Mouse (Mus musculus) forebrain, embryonic 16.5 days (tissue): ENCODE measurements around the gene Pygo1. TPM values are rescaled to one million over a fixed set of nuclear protein-coding genes. Genes with fewer than 3 reads are reported as not detected.
A peak's percentile ranks its signal among the peaks of the same experiment; 100 is the strongest.

Experiments
- ATAC-seq: fragments of 200-750 bp; cut with Nextera tagmentation; 2 replicates; pipeline ENCODE4 v1.8.0; 2017; ENCODE audit warnings: mild to moderate bottlenecking, moderate library complexity
- H3K27ac ChIP-seq: fragments of 300-500 bp; sonication (generic); 2 replicates; pipeline ENCODE4 v1.5.1; 2014; ENCODE audit warnings: low read length, control low read depth
- H3K27me3 ChIP-seq: fragments of 300-500 bp; sonication (generic); replicated peaks from 2 replicates; pipeline ENCODE4 v1.6.1; 2014; ENCODE audit warnings: low read length; ENCODE audit not compliant: control insufficient read depth, insufficient read depth
- H3K36me3 ChIP-seq: fragments of 300-500 bp; sonication (generic); 2 replicates; pipeline ENCODE4 v1.6.1; 2014; ENCODE audit not compliant: control insufficient read depth, insufficient read depth
- H3K4me1 ChIP-seq: fragments of 300-500 bp; sonication (generic); replicated peaks from 2 replicates; pipeline ENCODE4 v1.6.1; 2014; ENCODE audit warnings: low read length; ENCODE audit not compliant: control insufficient read depth, insufficient read depth
- H3K4me2 ChIP-seq: fragments of 300-500 bp; sonication (generic); 2 replicates; pipeline ENCODE4 v1.6.1; 2014; ENCODE audit warnings: mild to moderate bottlenecking, low read length, control low read depth
- H3K4me3 ChIP-seq: fragments of 300-500 bp; sonication (generic); replicated peaks from 2 replicates; pipeline ENCODE4 v1.5.1; 2014; ENCODE audit warnings: mild to moderate bottlenecking, low read length, control low read depth
- H3K9ac ChIP-seq: fragments of 300-500 bp; sonication (generic); replicated peaks from 2 replicates; pipeline ENCODE4 v1.6.1; 2014; ENCODE audit warnings: low read depth, low read length, control low read depth
- H3K9me3 ChIP-seq: fragments of 300-500 bp; sonication (generic); 2 replicates; pipeline ENCODE4 v1.6.1; 2016; ENCODE audit warnings: low read length; ENCODE audit not compliant: control insufficient read depth
- WGBS: fragments of 180-500 bp; shearing (Covaris S2); extraction: QIAGEN DNeasy Blood & Tissue Kit; methylation state at CpG from one replicate; pipeline ENCODE4 v1.1.7; 2014; 5-methylcytosine and 5-hydroxymethylcytosine counted together
- polyA plus RNA-seq: library from polyadenylated mRNA; unstranded; fragments of >200 nt; fragmentation: Nextera tagmentation; extraction: Ambion mirVana; gene quantifications from 2 replicates; pipeline ENCODE4 v1.2.1, GENCODE M21; 2015

Pygo1 gene
- polyA plus RNA-seq, 1 experiment from 2014 or later: 15.1 TPM

DNA sequence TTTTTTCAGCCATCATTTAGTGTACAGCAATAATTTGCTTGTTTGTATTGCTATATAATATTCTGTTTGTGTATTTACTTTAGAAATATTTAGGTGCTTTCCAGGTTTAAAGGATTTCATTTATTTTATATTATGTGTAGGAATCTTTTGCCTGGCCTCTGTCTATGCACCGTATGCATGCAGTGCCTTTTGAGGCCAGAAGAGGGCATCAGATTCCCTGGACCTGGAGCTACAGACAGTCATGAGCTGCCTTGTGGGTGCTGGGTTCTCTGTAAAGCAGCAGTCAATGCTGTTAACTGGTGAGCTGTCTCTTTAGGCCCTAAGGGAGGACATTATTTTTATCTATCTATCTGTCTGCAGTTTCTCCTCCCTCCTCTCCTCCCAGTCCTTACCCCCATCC lies 30.1 kb downstream of the Pygo1 start:
- Histone ChIP-seq H3K4me3 (no peak overlapping the region), H3K27ac (no peak overlapping the region), H3K9ac (no peak overlapping the region), H3K36me3 (no peaks in the 10 kb centered on the region), H3K9me3 (no peaks in the 10 kb centered on the region), H3K27me3 (no peaks in the 10 kb centered on the region), H3K4me1 (peaks cover 8% of the 10 kb centered on the region), H3K4me2 (no peak overlapping the region)
- no peak for ATAC-seq
- 24% methylated on average over 1 of the region's 1 CpGs for WGBS

DNA sequence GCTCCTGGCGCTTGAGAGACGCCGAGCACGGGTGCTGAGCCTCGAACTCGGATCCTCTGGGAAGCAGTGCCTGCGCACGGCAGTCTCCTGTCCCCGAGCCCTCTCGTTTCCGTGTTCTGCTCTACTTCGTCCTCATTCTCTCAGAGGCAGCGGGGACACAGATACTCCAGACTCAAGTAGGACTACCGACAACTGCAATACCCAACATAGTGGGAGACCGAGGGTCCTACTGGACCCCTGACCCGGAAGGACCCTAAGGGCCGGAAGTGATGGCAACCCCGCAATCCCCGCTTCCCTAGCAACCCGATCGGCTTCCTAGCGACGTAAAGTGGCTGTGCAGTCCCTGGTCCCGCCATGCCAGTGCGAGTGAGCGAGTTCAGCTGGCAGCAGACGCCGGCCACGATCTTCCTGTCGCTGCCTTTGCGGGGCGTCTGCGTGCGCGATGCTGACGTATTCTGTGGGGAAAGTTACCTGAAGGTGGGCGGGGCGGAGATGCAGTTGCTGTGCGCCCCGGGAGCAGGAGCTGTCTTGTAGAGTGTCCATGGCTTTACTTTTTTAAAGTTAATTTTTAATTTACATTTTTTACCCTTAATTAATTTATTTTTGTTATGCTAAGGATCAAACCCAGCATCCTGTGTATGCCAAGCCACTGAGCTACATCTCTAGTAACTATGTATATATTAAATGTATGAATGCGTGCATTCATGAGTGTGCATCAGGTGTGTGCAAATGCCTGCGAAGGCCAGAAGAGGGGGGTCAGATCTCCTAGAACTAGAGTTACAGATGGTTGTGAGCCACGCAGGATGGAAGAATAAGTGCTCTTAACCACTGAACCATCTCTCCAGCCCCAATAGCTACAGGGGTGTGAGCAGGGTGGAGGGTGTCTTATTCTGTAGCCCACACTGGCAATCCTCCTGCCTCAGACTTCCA lies 33.3 kb downstream of the Pygo1 start, which contains the start of the genes Dyx1c1 and Gm44503:
Dyx1c1 (plus strand) TSS at position 265 of the 930 bp plus-strand sequence.
Gm44503 (plus strand) TSS at position 332 of the 930 bp plus-strand sequence.
- peak; percentile 96 for ATAC-seq
- H3K27ac ChIP-seq: peak within 1 kb of the TSS; percentile 50
- H3K4me2 ChIP-seq: peak within 1 kb of the TSS; percentile 80
- peaks cover 8% of the 10 kb centered on the region for H3K4me1 ChIP-seq
- no peaks in the 10 kb centered on the region for H3K27me3 ChIP-seq
- H3K9me3 ChIP-seq: no peaks in the 10 kb centered on the region
- peak within 1 kb of the TSS; percentile 67 for H3K9ac ChIP-seq
- 2% methylated on average over 43 of the region's 43 CpGs for WGBS
- peak within 1 kb of the TSS; percentile 82 for H3K4me3 ChIP-seq
- H3K36me3 ChIP-seq: no peaks in the 10 kb centered on the region

DNA sequence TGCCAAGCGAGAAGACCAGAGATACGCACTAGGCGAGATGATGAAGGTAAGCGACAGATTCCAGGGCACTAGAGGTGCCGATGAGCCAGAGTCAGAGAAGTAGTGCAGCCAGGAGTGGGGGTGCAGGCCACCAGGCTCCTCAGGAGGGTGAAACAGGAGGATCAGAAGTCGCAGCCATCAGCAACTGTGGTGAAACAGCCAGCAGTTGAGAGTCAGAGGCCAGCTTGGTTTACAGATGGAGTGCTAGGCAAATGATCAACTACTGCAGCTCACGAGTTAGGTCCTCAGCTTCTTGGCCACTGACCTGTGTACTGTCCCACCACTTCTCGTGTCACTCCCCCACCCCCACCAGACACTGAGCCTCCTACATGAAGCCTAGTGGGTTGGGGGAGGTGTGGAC lies 35.9 kb downstream of the Pygo1 start:
- Histone ChIP-seq H3K4me2 (no peak overlapping the region), H3K9me3 (no peaks in the 10 kb centered on the region), H3K4me3 (no peak overlapping the region), H3K9ac (no peak overlapping the region), H3K4me1 (peaks cover 8% of the 10 kb centered on the region), H3K27ac (no peak overlapping the region), H3K27me3 (no peaks in the 10 kb centered on the region), H3K36me3 (no peaks in the 10 kb centered on the region)
- ATAC-seq: no peak
- WGBS: 76% methylated on average over 8 of the region's 8 CpGs

DNA sequence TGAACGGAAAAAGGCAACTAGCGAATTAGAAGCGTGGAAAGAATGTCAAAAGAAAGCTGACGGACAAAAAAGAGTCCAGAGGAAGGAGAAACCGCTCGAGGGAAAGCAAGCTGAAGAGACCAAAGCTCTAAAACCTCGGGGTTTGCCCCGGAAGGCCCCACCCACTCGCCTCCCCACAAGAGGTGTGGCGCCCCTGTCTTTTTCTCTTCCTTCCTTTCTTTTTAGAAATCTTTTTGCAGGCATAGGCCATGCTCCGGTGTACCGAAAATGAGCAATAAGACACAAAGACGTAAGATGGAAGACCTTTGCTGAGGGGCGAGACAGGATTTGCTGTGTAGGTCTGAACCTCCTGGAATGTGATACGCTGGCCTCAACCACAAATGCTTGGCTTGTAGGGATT lies 36.5 kb downstream of the Pygo1 start:
- Histone ChIP-seq H3K4me1 (peaks cover 8% of the 10 kb centered on the region), H3K36me3 (no peaks in the 10 kb centered on the region), H3K27me3 (no peaks in the 10 kb centered on the region), H3K9ac (no peak overlapping the region), H3K4me3 (no peak overlapping the region), H3K27ac (no peak overlapping the region), H3K4me2 (no peak overlapping the region), H3K9me3 (no peaks in the 10 kb centered on the region)
- WGBS: 78% methylated on average over 15 of the region's 15 CpGs
- no peak for ATAC-seq

DNA sequence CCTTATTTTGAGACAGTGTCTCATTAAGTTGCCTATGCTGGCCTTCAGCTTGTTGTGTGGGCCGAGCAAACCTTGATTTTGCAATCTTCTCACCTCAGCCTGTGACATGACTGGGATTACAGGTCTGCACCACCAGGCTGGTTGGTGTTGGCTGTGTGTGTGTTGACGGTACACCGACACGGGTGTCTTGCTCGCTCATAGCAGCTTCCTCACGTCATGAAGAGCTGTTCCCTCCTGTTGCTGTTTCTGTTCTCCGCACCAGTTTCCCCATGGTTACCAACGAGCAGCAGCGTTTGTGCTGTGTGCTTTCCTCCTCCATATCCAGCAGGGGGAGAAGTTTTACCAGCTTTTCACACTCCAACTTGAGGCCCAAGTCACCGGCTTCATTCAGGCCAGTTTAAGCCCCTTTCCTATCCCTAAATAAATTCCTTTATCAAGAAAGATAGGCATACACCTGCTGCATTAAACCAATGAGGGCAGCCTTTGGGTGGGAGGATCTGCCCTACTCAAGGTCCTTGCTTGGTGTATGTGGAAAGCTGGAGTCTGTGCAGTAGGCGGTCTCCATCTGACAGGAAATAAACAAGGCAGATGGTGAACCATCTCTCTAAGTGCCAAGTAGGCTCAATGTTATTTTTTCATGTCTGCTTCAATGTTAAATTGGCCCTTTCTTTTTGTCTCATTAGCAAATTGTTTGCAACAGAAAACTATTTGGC lies 43.1 kb downstream of the Pygo1 start:
- WGBS: 21% methylated on average over 11 of the region's 11 CpGs
- peak overlapping the region; percentile 85 for H3K27ac ChIP-seq
- peak; percentile 92 for ATAC-seq
- no peaks in the 10 kb centered on the region for H3K36me3 ChIP-seq
- peaks cover 11% of the 10 kb centered on the region for H3K4me1 ChIP-seq
- peak overlapping the region; percentile 17; the same call in 1 of the 2 replicates for H3K4me2 ChIP-seq
- no peak overlapping the region for H3K9ac ChIP-seq
- no peaks in the 10 kb centered on the region for H3K27me3 ChIP-seq
- no peak overlapping the region for H3K4me3 ChIP-seq
- no peaks in the 10 kb centered on the region for H3K9me3 ChIP-seq

DNA sequence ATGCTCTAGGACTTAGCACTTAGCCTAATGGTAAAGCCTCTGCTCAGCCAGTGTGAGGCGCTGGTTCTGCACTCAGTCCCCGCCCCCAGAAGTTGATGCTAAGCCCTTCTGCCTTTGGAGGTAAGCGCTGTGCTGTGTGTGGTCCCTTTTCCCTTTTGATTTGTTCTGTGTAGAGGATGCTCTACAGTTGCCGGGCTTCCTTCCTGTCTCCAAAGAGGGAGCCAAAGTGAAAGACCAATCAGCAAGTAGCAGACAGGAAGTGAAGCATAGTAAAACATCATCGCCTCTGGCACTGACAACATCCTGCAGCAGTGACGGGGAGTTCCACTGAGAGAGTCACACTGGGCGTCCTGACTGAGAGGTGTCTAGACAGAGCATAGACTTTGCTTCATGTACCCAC lies 44.4 kb downstream of the Pygo1 start:
- no peak for ATAC-seq
- Histone ChIP-seq H3K9ac (no peak overlapping the region), H3K36me3 (no peaks in the 10 kb centered on the region), H3K4me1 (peaks cover 11% of the 10 kb centered on the region), H3K27me3 (no peaks in the 10 kb centered on the region), H3K9me3 (no peaks in the 10 kb centered on the region), H3K4me3 (no peak overlapping the region), H3K27ac (no peak overlapping the region), H3K4me2 (no peak overlapping the region)
- WGBS: 78% methylated on average over 7 of the region's 7 CpGs

DNA sequence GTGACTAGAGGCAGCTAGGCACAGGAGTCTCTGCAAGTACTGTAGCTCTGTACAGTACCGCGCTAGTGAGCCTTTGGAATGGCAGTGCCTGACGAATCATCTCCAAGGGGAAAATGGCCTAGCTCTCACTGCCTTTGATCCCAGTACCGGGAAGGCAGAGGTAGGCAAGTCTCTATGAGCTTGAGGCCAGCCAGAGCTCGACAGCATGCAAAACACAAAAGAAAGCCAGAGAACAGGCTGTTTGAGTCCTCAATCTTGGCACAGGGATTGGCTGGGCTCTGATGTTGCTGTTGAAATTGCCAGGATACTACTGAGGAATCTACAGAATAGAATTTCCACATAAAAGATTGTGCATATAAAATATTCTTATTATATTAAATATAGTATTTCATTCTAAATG lies 47.0 kb downstream of the Pygo1 start:
- ATAC-seq: no peak
- H3K9ac ChIP-seq: no peak overlapping the region
- no peak overlapping the region for H3K27ac ChIP-seq
- H3K27me3 ChIP-seq: no peaks in the 10 kb centered on the region
- no peak overlapping the region for H3K4me3 ChIP-seq
- no peak overlapping the region for H3K4me2 ChIP-seq
- WGBS: 78% methylated on average over 5 of the region's 5 CpGs
- H3K9me3 ChIP-seq: no peaks in the 10 kb centered on the region
- no peaks in the 10 kb centered on the region for H3K36me3 ChIP-seq
- H3K4me1 ChIP-seq: peaks cover 11% of the 10 kb centered on the region

DNA sequence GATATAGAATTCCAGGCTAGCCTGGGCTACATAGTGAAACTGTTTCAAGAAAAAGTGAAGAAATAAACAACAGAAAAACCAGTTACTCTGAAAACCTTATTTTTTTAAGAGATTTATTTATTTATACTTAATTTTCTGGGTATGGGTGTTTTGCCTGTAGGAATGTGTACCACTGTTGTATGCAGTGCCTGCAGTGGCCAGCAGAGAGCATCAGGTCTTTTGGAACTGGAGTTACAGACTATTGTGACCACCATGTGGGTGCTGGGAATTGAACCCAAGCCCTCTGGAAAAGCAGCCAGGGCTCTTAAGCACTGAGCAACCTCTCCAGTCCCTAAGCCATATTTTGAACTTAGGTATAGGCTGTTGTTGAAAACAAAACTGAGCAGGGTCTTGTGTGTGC lies 47.5 kb downstream of the Pygo1 start:
- no peak for ATAC-seq
- H3K27me3 ChIP-seq: no peaks in the 10 kb centered on the region
- no peak overlapping the region for H3K4me2 ChIP-seq
- no peaks in the 10 kb centered on the region for H3K36me3 ChIP-seq
- H3K27ac ChIP-seq: no peak overlapping the region
- H3K4me1 ChIP-seq: peaks cover 10% of the 10 kb centered on the region
- H3K9ac ChIP-seq: no peak overlapping the region
- H3K4me3 ChIP-seq: no peak overlapping the region
- H3K9me3 ChIP-seq: no peaks in the 10 kb centered on the region

DNA sequence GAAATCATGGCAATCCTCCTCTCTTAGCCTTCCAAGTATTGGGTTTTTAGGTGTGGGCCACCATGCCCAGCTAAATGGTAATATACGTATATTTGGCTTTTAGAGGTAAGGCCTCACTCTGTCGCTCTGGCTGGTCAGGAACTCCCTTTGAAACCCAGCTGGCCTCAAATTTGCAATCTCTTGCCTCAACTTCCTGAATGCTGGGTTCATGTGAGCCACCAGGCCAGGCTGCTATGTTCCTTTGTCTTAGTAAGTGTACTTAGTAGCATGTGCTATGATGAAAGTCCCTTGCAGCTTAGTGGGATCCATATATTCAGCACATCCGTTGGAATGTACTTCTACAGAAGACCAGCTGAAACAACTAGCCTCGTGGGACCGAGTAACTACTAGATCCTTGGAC lies 49.3 kb downstream of the Pygo1 start:
- H3K9ac ChIP-seq: no peak overlapping the region
- H3K9me3 ChIP-seq: no peaks in the 10 kb centered on the region
- H3K36me3 ChIP-seq: no peaks in the 10 kb centered on the region
- 0 out of 2 replicates have a peak, but pooled peaks cover 1% of the 10 kb centered on the region for H3K4me1 ChIP-seq
- no peak overlapping the region for H3K4me3 ChIP-seq
- WGBS: 93% methylated on average over 5 of the region's 5 CpGs
- no peak for ATAC-seq
- no peaks in the 10 kb centered on the region for H3K27me3 ChIP-seq
- no peak overlapping the region for H3K27ac ChIP-seq
- no peak overlapping the region for H3K4me2 ChIP-seq
